Mouse (Mus musculus) limb, embryonic 10.5 days (tissue): ENCODE measurements around the gene Actg2. TPM values are rescaled to one million over a fixed set of nuclear protein-coding genes. Genes with fewer than 3 reads are reported as not detected.

Source experiments
- polyA plus RNA-seq: library from polyadenylated mRNA; unstranded; fragments of >200 nt; fragmentation: Nextera tagmentation; extraction: Ambion mirVana; gene quantifications from 2 replicates; pipeline ENCODE4 v1.2.1, GENCODE M21; 2016

Actg2 gene
- polyA plus RNA-seq, 1 experiment from 2014 or later: 1.3 TPM

Other genes with a start within 250 kb of the Actg2 start
- gene Mthfd2, start 210.4 kb downstream of the Actg2 start, polyA plus RNA-seq: 64.9 and 94.0 TPM in 2 replicates
- 54.1 and 63.3 TPM in 2 replicates for gene Mob1a, start 210.2 kb downstream of the Actg2 start, polyA plus RNA-seq
- 162 and 171 TPM in 2 replicates for gene Bola3, start 187.1 kb downstream of the Actg2 start, polyA plus RNA-seq
- 40.1 and 42.7 TPM in 2 replicates for gene Tet3, start 77.2 kb downstream of the Actg2 start, polyA plus RNA-seq
- gene Dguok, start 29.3 kb downstream of the Actg2 start, polyA plus RNA-seq: 58.0 and 69.5 TPM in 2 replicates
- gene Stambp, start 36.5 kb upstream of the Actg2 start, polyA plus RNA-seq: 13.0 and 16.5 TPM in 2 replicates
- not detected in 2 replicates for gene Clec4f, start 119.9 kb upstream of the Actg2 start, polyA plus RNA-seq
- gene Cd207, start 141.6 kb upstream of the Actg2 start, polyA plus RNA-seq: not detected in 2 replicates
- gene Vax2, start 175.0 kb upstream of the Actg2 start, polyA plus RNA-seq: 6.3 and 10.7 TPM in 2 replicates
- gene Atp6v1b1, start 206.7 kb upstream of the Actg2 start, polyA plus RNA-seq: not detected in 2 replicates
- gene Ankrd53, start 226.4 kb upstream of the Actg2 start, polyA plus RNA-seq: 0.16 and 0.28 TPM in 2 replicates
- 82.9 and 83.5 TPM in 2 replicates for gene Tex261, start 239.5 kb upstream of the Actg2 start, polyA plus RNA-seq